17 mouse cellular contexts compared by ENCODE assay signal in the genomic region with DNA sequence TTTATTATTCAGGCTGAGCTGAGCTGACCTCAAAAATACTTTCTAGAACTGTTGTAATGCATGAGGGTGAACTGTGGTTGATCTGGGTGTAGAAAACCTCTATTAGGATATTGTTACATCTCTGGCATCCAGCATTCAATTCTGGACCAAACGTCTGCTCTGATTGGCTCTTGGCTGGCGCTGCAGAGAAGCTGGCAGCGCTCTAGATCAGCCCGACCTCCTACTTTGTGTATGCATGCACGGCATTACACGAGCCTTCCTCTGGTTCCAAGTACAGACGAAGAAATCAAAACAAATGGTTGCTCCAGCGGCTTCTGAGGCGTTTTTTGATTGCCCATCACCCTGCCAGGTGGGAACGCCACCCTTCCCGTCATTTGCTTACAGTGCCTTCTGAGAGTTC.
A peak's percentile ranks its signal among the peaks of the same experiment; 100 is the strongest.
DNase-seq lines count a peak whose midpoint lies in the region; ATAC-seq and TF ChIP-seq lines count a peak whose summit lies in the region.
"Had no signal": no experiment of that assay in that cellular context is flagged by ENCODE, and none has a peak within 500 bp of the region (broad histone marks: within the 10 kb centered on the region; RNA-seq: fewer than 3 reads in every experiment).

No protein-coding gene starts in this region.

- H3K9me3 ChIP-seq in hindbrain, postnatal 0 days (ENCODE audit: low read length), result no peaks in the 10 kb centered on the region
- no peaks in the 10 kb centered on the region for H3K9me3 ChIP-seq in hindbrain, embryonic 12.5 days (replicated peaks)
- H3K9me3 ChIP-seq in midbrain, embryonic 15.5 days, result no peaks in the 10 kb centered on the region
- H3K9me3 ChIP-seq in midbrain, embryonic 14.5 days (ENCODE audit: control insufficient read depth, low read length), result no peaks in the 10 kb centered on the region

- no peaks in the 10 kb centered on the region for H3K27me3 ChIP-seq in hindbrain, postnatal 0 days (ENCODE audit: insufficient read depth, low read length)
- 0 out of 2 replicates have a peak, but pooled peaks cover 2% of the 10 kb centered on the region for H3K27me3 ChIP-seq in hindbrain, embryonic 12.5 days
- H3K27me3 ChIP-seq in midbrain, embryonic 15.5 days (replicated peaks), result no peaks in the 10 kb centered on the region
- no peaks in the 10 kb centered on the region for H3K27me3 ChIP-seq in midbrain, embryonic 14.5 days (ENCODE audit: control insufficient read depth, insufficient read depth, low read length)
- H3K27me3 ChIP-seq: CH12.LX had no signal

- peaks cover 9% of the 10 kb centered on the region; the same call in 1 of the 2 replicates for H3K4me1 ChIP-seq in hindbrain, postnatal 0 days (ENCODE audit: insufficient read depth, low read length)
- H3K4me1 ChIP-seq in hindbrain, embryonic 12.5 days, result peaks cover 12% of the 10 kb centered on the region
- peaks cover 13% of the 10 kb centered on the region for H3K4me1 ChIP-seq in midbrain, embryonic 15.5 days
- H3K4me1 ChIP-seq in midbrain, embryonic 14.5 days (ENCODE audit: control insufficient read depth, insufficient read depth, low read length), result peaks cover 10% of the 10 kb centered on the region; the same call in 1 of the 2 replicates

- no peak overlapping the region for H3K27ac ChIP-seq in hindbrain, postnatal 0 days
- H3K27ac ChIP-seq in hindbrain, embryonic 12.5 days, result no peak overlapping the region
- H3K27ac ChIP-seq in midbrain, embryonic 15.5 days, result peak overlapping the region; percentile 8; the same call in 1 of the 2 replicates
- no peak overlapping the region for H3K27ac ChIP-seq in midbrain, embryonic 14.5 days (replicated peaks; ENCODE audit: low read depth, low read length)
- H3K27ac ChIP-seq: gastrocnemius, adult 2 months had no signal

- H3K36me3 ChIP-seq in hindbrain, postnatal 0 days (ENCODE audit: insufficient read depth, low read length), result no peaks in the 10 kb centered on the region; the same call in 1 of the 2 replicates
- peaks cover 5% of the 10 kb centered on the region; the same call in 1 of the 2 replicates for H3K36me3 ChIP-seq in hindbrain, embryonic 12.5 days
- H3K36me3 ChIP-seq in midbrain, embryonic 15.5 days (replicated peaks), result peaks cover 22% of the 10 kb centered on the region; the same call in 1 of the 2 replicates
- H3K36me3 ChIP-seq in midbrain, embryonic 14.5 days (ENCODE audit: control insufficient read depth, insufficient read depth, low read length), result peaks cover 37% of the 10 kb centered on the region

- 66% methylated on average over 11 of the region's 11 CpGs for WGBS in hindbrain, postnatal 0 days
- WGBS in hindbrain, embryonic 12.5 days, result 84% methylated on average over 11 of the region's 11 CpGs
- WGBS in midbrain, embryonic 15.5 days, result 79% methylated on average over 11 of the region's 11 CpGs
- WGBS in midbrain, embryonic 14.5 days, result 87% methylated on average over 11 of the region's 11 CpGs

- H3K4me3 ChIP-seq in hindbrain, postnatal 0 days (ENCODE audit: low read length), result no peak overlapping the region
- H3K4me3 ChIP-seq in hindbrain, embryonic 12.5 days, result no peak overlapping the region
- H3K4me3 ChIP-seq in midbrain, embryonic 15.5 days, result no peak overlapping the region
- H3K4me3 ChIP-seq in midbrain, embryonic 14.5 days (replicated peaks; ENCODE audit: low read depth, low read length), result no peak overlapping the region
- H3K4me3 ChIP-seq: gastrocnemius, adult 2 months had no signal

- no peak for ATAC-seq in hindbrain, postnatal 0 days
- ATAC-seq in hindbrain, embryonic 12.5 days (ENCODE audit: low FRiP score), result no peak
- ATAC-seq in midbrain, embryonic 15.5 days (replicated peaks), result no peak
- no peak for ATAC-seq in midbrain, embryonic 14.5 days (ENCODE audit: low FRiP score, low TSS enrichment)
- ATAC-seq: hindbrain, embryonic 16.5 days had no signal

- H3K4me2 ChIP-seq in hindbrain, postnatal 0 days (ENCODE audit: low read depth, low read length), result no peak overlapping the region
- no peak overlapping the region for H3K4me2 ChIP-seq in hindbrain, embryonic 12.5 days (replicated peaks)
- H3K4me2 ChIP-seq in midbrain, embryonic 15.5 days, result no peak overlapping the region
- H3K4me2 ChIP-seq in midbrain, embryonic 14.5 days (ENCODE audit: low read length), result no peak overlapping the region
- H3K4me2 ChIP-seq: midbrain, embryonic 11.5 days had no signal

- no peak for TF ChIP-seq CTCF in hindbrain, postnatal 0 days (IDR thresholded peaks at IDR 0.05; ENCODE audit: low read depth)

- H3K9ac ChIP-seq in hindbrain, postnatal 0 days (replicated peaks; ENCODE audit: low read length), result no peak overlapping the region
- H3K9ac ChIP-seq in hindbrain, embryonic 12.5 days, result no peak overlapping the region
- H3K9ac ChIP-seq in midbrain, embryonic 15.5 days, result no peak overlapping the region
- no peak overlapping the region for H3K9ac ChIP-seq in midbrain, embryonic 14.5 days (replicated peaks; ENCODE audit: low read length)

- peak; percentile 66 to 78 for DNase-seq in cerebellum, postnatal 10 days
- no peak for DNase-seq in cerebellum, postnatal 36 days
- peak; percentile 23 for DNase-seq in hindbrain, postnatal 0 days (ENCODE audit: low spot score)
- DNase-seq in midbrain, embryonic 14.5 days, result no peak
- peak; percentile 71 for DNase-seq in layer of hippocampus, adult 9-11 months
- no peak for DNase-seq in gastrocnemius, postnatal 10 days
- DNase-seq: adrenal gland, postnatal 25 days; gastrocnemius, adult 2 months; kidney, adult 2 months; kidney, postnatal 36 days; right cerebral cortex, postnatal 14 days; thymus, postnatal 36 days had no signal

Comparison
In these comparisons a context has a peak if more than half of its experiments do, and no peak if none do; other contexts are left out.
1. DNase-seq: peak in cerebellum, postnatal 10 days (2 of 2), hindbrain, postnatal 0 days (single experiment) and layer of hippocampus, adult 9-11 months (single experiment); none in cerebellum, postnatal 36 days (0 of 2), midbrain, embryonic 14.5 days (single experiment) and gastrocnemius, postnatal 10 days (single experiment).